Mouse (Mus musculus): ENCODE measurements around the gene Nfe2l3.

Nfe2l3 gene

GRCm38 (mm10) chr6:51485646-51486045, 53.2 kb downstream of the Nfe2l3 start:
- DNase-seq (ENCODE audit: low spot score): no peak

GRCm38 (mm10) chr6:51486076-51486710, 53.7 kb downstream of the Nfe2l3 start:
- DNase-seq (ENCODE audit: low spot score): no peak

GRCm38 (mm10) chr6:51486731-51487130, 54.3 kb downstream of the Nfe2l3 start:
- DNase-seq (ENCODE audit: low spot score): no peak

GRCm38 (mm10) chr6:51489787-51490186, 57.3 kb downstream of the Nfe2l3 start:
- peak; percentile 11 for DNase-seq (ENCODE audit: low spot score)

- no peak for DNase-seq (ENCODE audit: low spot score)
Measured at GRCm38 (mm10) chr6:51497321-51498111, 65.0 kb downstream of the Nfe2l3 start.

- DNase-seq (ENCODE audit: low spot score): no peak
Measured at GRCm38 (mm10) chr6:51505671-51506070, 73.2 kb downstream of the Nfe2l3 start.

- DNase-seq (ENCODE audit: low spot score): no peak
Measured at GRCm38 (mm10) chr6:51507556-51507955, 75.1 kb downstream of the Nfe2l3 start.

All from ovary, postnatal 14 days (tissue).